Mouse (Mus musculus) hindbrain, postnatal 0 days (tissue): Measurements from ENCODE around the gene Dazap1. TPM values are rescaled to one million over a fixed set of nuclear protein-coding genes. Genes with fewer than 3 reads are reported as not detected.

Source experiments
- ATAC-seq: fragments of 200-750 bp; cut with Nextera tagmentation; 2 replicates; pipeline ENCODE4 v1.8.0; 2017; ENCODE audit warnings: mild to moderate bottlenecking, moderate TSS enrichment, moderate library complexity
- DNase-seq: peaks from one replicate; pipeline ENCODE4 v3.0.0-alpha.2; 2015; ENCODE audit warnings: low spot score
- H3K27ac ChIP-seq: fragments of 300-500 bp; sonication (generic); 2 replicates; pipeline ENCODE4 v1.5.1; 2014; ENCODE audit warnings: mild to moderate bottlenecking
- H3K27me3 ChIP-seq: fragments of 300-500 bp; sonication (generic); 2 replicates; pipeline ENCODE4 v1.6.1; 2014; ENCODE audit warnings: low read length, mixed read lengths; ENCODE audit not compliant: insufficient read depth
- H3K36me3 ChIP-seq: fragments of 300-500 bp; sonication (generic); 2 replicates; pipeline ENCODE4 v1.6.1; 2014; ENCODE audit warnings: low read length, mixed read lengths; ENCODE audit not compliant: insufficient read depth
- H3K4me1 ChIP-seq: fragments of 300-500 bp; sonication (generic); 2 replicates; pipeline ENCODE4 v1.6.1; 2014; ENCODE audit warnings: antibody characterized with exemption, low read length, mixed read lengths; ENCODE audit not compliant: insufficient read depth
- H3K4me2 ChIP-seq: fragments of 300-500 bp; sonication (generic); 2 replicates; pipeline ENCODE4 v1.6.1; 2014; ENCODE audit warnings: low read depth, mild to moderate bottlenecking, low read length, moderate library complexity, mixed read lengths
- H3K4me3 ChIP-seq: fragments of 300-500 bp; sonication (generic); 2 replicates; pipeline ENCODE4 v1.5.1; 2014; ENCODE audit warnings: low read length
- H3K9ac ChIP-seq: fragments of 300-500 bp; sonication (generic); replicated peaks from 2 replicates; pipeline ENCODE4 v1.6.1; 2014; ENCODE audit warnings: mild to moderate bottlenecking, low read length, moderate library complexity, mixed read lengths
- H3K9me3 ChIP-seq: fragments of 300-500 bp; sonication (generic); 2 replicates; pipeline ENCODE4 v1.6.1; 2016; ENCODE audit warnings: low read length, mixed read lengths
- CTCF ChIP-seq: IDR thresholded peaks from 2 replicates; pipeline ENCODE4 v1.5.1; 2016; ENCODE audit warnings: antibody characterized with exemption, control low read depth, low read depth
- WGBS: fragments of 180-500 bp; shearing (Covaris S2); extraction: QIAGEN DNeasy Blood & Tissue Kit; methylation state at CpG from one replicate; pipeline ENCODE4 v1.1.7; 2014; 5-methylcytosine and 5-hydroxymethylcytosine counted together
- polyA plus RNA-seq: library from polyadenylated mRNA; unstranded; fragments of >200 nt; fragmentation: Nextera tagmentation; extraction: Ambion mirVana; gene quantifications from 2 replicates; pipeline ENCODE4 v1.2.1, GENCODE M21; 2015
- total RNA-seq: library from RNA; depleted of rRNA; stranded (reverse); fragments of >200 nt; gene quantifications from 2 replicates; pipeline ENCODE4 v1.2.3, GENCODE M21; 2014

The Dazap1 gene
- total and polyA plus RNA-seq, 2 experiments from 2014 or later: 38.5 to 79.1 TPM

GRCm38 (mm10) chr10:80301256-80302081 lies 40.2 kb downstream of the Dazap1 start:
- H3K4me1 ChIP-seq: peaks cover 40% of the 10 kb centered on the region
- peaks cover 19% of the 10 kb centered on the region for H3K36me3 ChIP-seq
- peak overlapping the region; percentile 90 for H3K9ac ChIP-seq
- no peaks in the 10 kb centered on the region for H3K9me3 ChIP-seq
- no peak for DNase-seq
- WGBS: 44% methylated on average over 10 of the region's 10 CpGs
- H3K27me3 ChIP-seq: no peaks in the 10 kb centered on the region
- peak overlapping the region; percentile 99 for H3K27ac ChIP-seq
- H3K4me3 ChIP-seq: peak overlapping the region; percentile 58
- TF ChIP-seq CTCF: peak; percentile 20; the same call in 1 of the 2 replicates
- ATAC-seq: no peak
- peak overlapping the region; percentile 74 for H3K4me2 ChIP-seq

GRCm38 (mm10) chr10:80302082-80302355 lies 40.7 kb downstream of the Dazap1 start:
- Histone ChIP-seq H3K4me2 (peak overlapping the region; percentile 74), H3K9me3 (no peaks in the 10 kb centered on the region), H3K4me3 (peak overlapping the region; percentile 58), H3K9ac (peak overlapping the region; percentile 90), H3K4me1 (peaks cover 34% of the 10 kb centered on the region), H3K27me3 (no peaks in the 10 kb centered on the region), H3K36me3 (peaks cover 25% of the 10 kb centered on the region), H3K27ac (peak overlapping the region; percentile 99)
- TF ChIP-seq CTCF: no peak
- ATAC-seq (no peak), DNase-seq (no peak)
- WGBS: 32% methylated on average over 5 of the region's 5 CpGs

GRCm38 (mm10) chr10:80302471-80302881 lies 41.2 kb downstream of the Dazap1 start:
- peaks cover 29% of the 10 kb centered on the region for H3K36me3 ChIP-seq
- peak; percentile 91 for DNase-seq
- peak; percentile 64 for ATAC-seq
- peak overlapping the region; percentile 99 for H3K27ac ChIP-seq
- no peaks in the 10 kb centered on the region for H3K27me3 ChIP-seq
- peak overlapping the region; percentile 58 for H3K4me3 ChIP-seq
- 5% methylated on average over 9 of the region's 9 CpGs for WGBS
- H3K4me1 ChIP-seq: peaks cover 30% of the 10 kb centered on the region
- H3K4me2 ChIP-seq: peak overlapping the region; percentile 74
- peak overlapping the region; percentile 90; the same call in 1 of the 2 replicates for H3K9ac ChIP-seq
- no peaks in the 10 kb centered on the region for H3K9me3 ChIP-seq
- TF ChIP-seq CTCF: peak; percentile 7; the same call in 1 of the 2 replicates

GRCm38 (mm10) chr10:80304458-80304857 lies 43.2 kb downstream of the Dazap1 start:
- Histone ChIP-seq H3K4me2 (no peak overlapping the region), H3K4me3 (no peak overlapping the region), H3K9ac (no peak overlapping the region), H3K4me1 (peaks cover 19% of the 10 kb centered on the region), H3K27ac (peak overlapping the region; percentile 20; the same call in 1 of the 2 replicates), H3K9me3 (no peaks in the 10 kb centered on the region), H3K36me3 (peaks cover 49% of the 10 kb centered on the region), H3K27me3 (no peaks in the 10 kb centered on the region)
- no peak for TF ChIP-seq CTCF
- DNase-seq (no peak), ATAC-seq (no peak)
- 43% methylated on average over 12 of the region's 12 CpGs for WGBS

GRCm38 (mm10) chr10:80304862-80305261 lies 43.6 kb downstream of the Dazap1 start:
- H3K4me3 ChIP-seq: no peak overlapping the region
- H3K9ac ChIP-seq: no peak overlapping the region
- 31% methylated on average over 25 of the region's 25 CpGs for WGBS
- H3K9me3 ChIP-seq: no peaks in the 10 kb centered on the region
- no peaks in the 10 kb centered on the region for H3K27me3 ChIP-seq
- TF ChIP-seq CTCF: no peak
- peaks cover 19% of the 10 kb centered on the region for H3K4me1 ChIP-seq
- H3K36me3 ChIP-seq: peaks cover 49% of the 10 kb centered on the region
- ATAC-seq: no peak
- peak overlapping the region; percentile 20; the same call in 1 of the 2 replicates for H3K27ac ChIP-seq
- no peak for DNase-seq
- no peak overlapping the region for H3K4me2 ChIP-seq

- peaks cover 74% of the 10 kb centered on the region for H3K36me3 ChIP-seq
- no peaks in the 10 kb centered on the region for H3K9me3 ChIP-seq
- H3K4me3 ChIP-seq: no peak overlapping the region
- no peak overlapping the region for H3K4me2 ChIP-seq
- no peaks in the 10 kb centered on the region for H3K27me3 ChIP-seq
- H3K4me1 ChIP-seq: no peaks in the 10 kb centered on the region
- H3K27ac ChIP-seq: no peak overlapping the region
- 75% methylated on average over 16 of the region's 16 CpGs for WGBS
- DNase-seq (no peak), ATAC-seq (no peak)
- no peak for TF ChIP-seq CTCF
- no peak overlapping the region for H3K9ac ChIP-seq
Observed at GRCm38 (mm10) chr10:80311560-80311959, 50.3 kb downstream of the Dazap1 start.
